Mouse (Mus musculus) neural tube, embryonic 13.5 days (tissue): ENCODE measurements around the gene Adgrl3. TPM values are rescaled to one million over a fixed set of nuclear protein-coding genes. Genes with fewer than 3 reads are reported as not detected.

ENCODE experiments used
- ATAC-seq: fragments of 200-750 bp; cut with Nextera tagmentation; 2 replicates; pipeline ENCODE4 v1.8.0; 2017; ENCODE audit warnings: low read depth, mild to moderate bottlenecking, moderate TSS enrichment, moderate library complexity
- H3K27ac ChIP-seq: fragments of 300-500 bp; sonication (generic); replicated peaks from 2 replicates; pipeline ENCODE4 v1.5.1; 2015; ENCODE audit warnings: moderate library complexity, mild to moderate bottlenecking, inconsistent platforms
- H3K27me3 ChIP-seq: fragments of 300-500 bp; sonication (generic); 2 replicates; pipeline ENCODE4 v1.6.1; 2015; ENCODE audit warnings: mild to moderate bottlenecking, inconsistent platforms
- H3K36me3 ChIP-seq: fragments of 300-500 bp; sonication (generic); 2 replicates; pipeline ENCODE4 v1.6.1; 2015; ENCODE audit warnings: mild to moderate bottlenecking, inconsistent platforms
- H3K4me1 ChIP-seq: fragments of 300-500 bp; sonication (generic); replicated peaks from 2 replicates; pipeline ENCODE4 v1.6.1; 2015; ENCODE audit warnings: inconsistent platforms
- H3K4me2 ChIP-seq: fragments of 300-500 bp; sonication (generic); 2 replicates; pipeline ENCODE4 v1.6.1; 2015; ENCODE audit warnings: inconsistent platforms, mild to moderate bottlenecking, moderate library complexity
- H3K4me3 ChIP-seq: fragments of 300-500 bp; sonication (generic); 2 replicates; pipeline ENCODE4 v1.5.1; 2015; ENCODE audit warnings: mild to moderate bottlenecking, inconsistent platforms
- H3K9ac ChIP-seq: fragments of 300-500 bp; sonication (generic); 2 replicates; pipeline ENCODE4 v1.6.1; 2015; ENCODE audit warnings: moderate library complexity, mild to moderate bottlenecking, inconsistent platforms
- H3K9me3 ChIP-seq: fragments of 300-500 bp; sonication (generic); 2 replicates; pipeline ENCODE4 v1.6.1; 2016; ENCODE audit warnings: inconsistent platforms
- WGBS: fragments of 180-500 bp; shearing (Covaris S2); methylation state at CpG from one replicate; pipeline ENCODE4 v1.1.7; 2015; 5-methylcytosine and 5-hydroxymethylcytosine counted together
- polyA plus RNA-seq: library from polyadenylated mRNA; unstranded; fragments of >200 nt; fragmentation: Nextera tagmentation; extraction: Ambion mirVana; gene quantifications from 2 replicates; pipeline ENCODE4 v1.2.1, GENCODE M21; 2015

Adgrl3 gene
- 47.4 and 53.6 TPM in 2 replicates for polyA plus RNA-seq

DNA sequence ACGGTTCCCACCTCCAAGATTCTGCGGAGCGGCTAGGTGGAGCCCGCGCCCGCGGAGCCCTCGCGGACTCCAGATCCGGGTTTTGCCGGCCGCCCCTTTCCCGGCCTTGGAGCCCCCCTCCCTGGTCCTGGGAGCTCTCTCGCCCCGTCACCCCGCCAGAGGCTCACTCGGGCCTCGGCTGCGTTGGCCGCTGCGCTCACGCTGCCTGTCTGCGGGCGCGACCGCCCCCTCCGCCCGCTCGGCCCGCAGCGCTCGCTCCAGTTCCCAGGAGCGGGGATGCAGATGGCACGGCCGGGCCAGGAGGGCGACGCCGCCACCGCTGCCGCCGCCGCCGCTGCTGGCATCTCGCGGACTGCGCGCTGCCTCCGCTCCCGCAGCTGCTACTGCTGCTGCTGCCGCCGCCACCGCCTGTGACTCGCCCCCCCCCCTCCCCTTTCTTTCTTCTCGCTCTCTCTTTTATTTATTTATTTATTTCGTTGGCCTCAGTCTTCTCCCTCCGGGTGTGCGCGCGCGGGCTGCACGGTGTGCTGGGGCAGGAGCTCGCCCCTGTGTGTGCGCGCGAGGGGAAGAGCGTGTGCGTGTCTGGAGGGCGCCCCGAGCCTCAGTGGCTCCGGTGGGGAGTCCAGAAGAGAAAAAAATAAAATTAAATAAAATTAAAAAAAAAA, at the start of gene Adgrl3:
Gene Adgrl3 (plus strand): TSS at position 549 of the 665 bp plus-strand sequence.
- H3K27ac ChIP-seq = peak within 1 kb of the TSS; percentile 99
- H3K4me3 ChIP-seq = peak within 1 kb of the TSS; percentile 86
- no peaks in the 10 kb centered on the region for H3K36me3 ChIP-seq
- under 1% methylated on average over 67 of the region's 70 CpGs for WGBS
- H3K9ac ChIP-seq = peak within 1 kb of the TSS; percentile 98
- H3K9me3 ChIP-seq = no peaks in the 10 kb centered on the region
- no peaks in the 10 kb centered on the region for H3K27me3 ChIP-seq
- H3K4me1 ChIP-seq = peaks cover 23% of the 10 kb centered on the region
- peak within 1 kb of the TSS; percentile 88 for H3K4me2 ChIP-seq
- ATAC-seq = peak; percentile 85

GRCm38 (mm10) chr5:81019166-81019565, 772 bp upstream of the Adgrl3 start:
- peak overlapping the region; percentile 98 for H3K9ac ChIP-seq
- H3K36me3 ChIP-seq = no peaks in the 10 kb centered on the region
- no peaks in the 10 kb centered on the region for H3K27me3 ChIP-seq
- H3K4me3 ChIP-seq = peak overlapping the region; percentile 86
- peaks cover 18% of the 10 kb centered on the region for H3K4me1 ChIP-seq
- peak overlapping the region; percentile 99 for H3K27ac ChIP-seq
- peak; percentile 36 for ATAC-seq
- H3K9me3 ChIP-seq = no peaks in the 10 kb centered on the region
- H3K4me2 ChIP-seq = peak overlapping the region; percentile 88
- 6% methylated on average over 3 of the region's 3 CpGs for WGBS

- peak overlapping the region; percentile 99 for H3K27ac ChIP-seq
- H3K4me3 ChIP-seq = peak overlapping the region; percentile 86
- peaks cover 31% of the 10 kb centered on the region for H3K4me1 ChIP-seq
- ATAC-seq = peak; percentile 47
- H3K36me3 ChIP-seq = no peaks in the 10 kb centered on the region
- H3K4me2 ChIP-seq = peak overlapping the region; percentile 88
- H3K9ac ChIP-seq = peak overlapping the region; percentile 98
- 0% methylated on average over 63 of the region's 67 CpGs for WGBS
- H3K27me3 ChIP-seq = no peaks in the 10 kb centered on the region
- no peaks in the 10 kb centered on the region for H3K9me3 ChIP-seq
These were observed 505 bp downstream of the Adgrl3 start for GRCm38 (mm10) chr5:81020281-81021005.

DNA sequence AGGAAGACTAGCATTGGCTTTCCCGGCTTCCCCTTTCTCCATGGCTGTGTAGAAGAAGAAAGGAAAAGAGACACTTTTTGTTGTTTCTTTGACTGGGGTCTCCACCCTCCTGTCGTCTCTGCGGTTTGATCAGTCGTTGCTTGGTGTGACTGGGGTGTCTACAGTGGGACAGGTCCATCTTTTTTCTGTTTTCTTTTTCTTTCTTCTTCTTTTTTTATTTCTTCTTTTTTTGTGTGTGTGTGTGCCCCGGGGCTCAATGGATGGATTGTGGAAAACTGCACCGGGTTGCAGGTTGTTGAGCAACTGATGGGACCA, 1.0 kb downstream of the Adgrl3 start:
- ATAC-seq = no peak
- peak overlapping the region; percentile 86 for H3K4me3 ChIP-seq
- peak overlapping the region; percentile 98 for H3K9ac ChIP-seq
- H3K27me3 ChIP-seq = no peaks in the 10 kb centered on the region
- H3K4me1 ChIP-seq = peaks cover 32% of the 10 kb centered on the region
- no peaks in the 10 kb centered on the region for H3K9me3 ChIP-seq
- H3K4me2 ChIP-seq = peak overlapping the region; percentile 88
- WGBS = 0% methylated on average over 6 of the region's 6 CpGs
- no peaks in the 10 kb centered on the region for H3K36me3 ChIP-seq
- H3K27ac ChIP-seq = peak overlapping the region; percentile 99

GRCm38 (mm10) chr5:81021331-81021863, 1.5 kb downstream of the Adgrl3 start:
- Histone ChIP-seq H3K4me1 (peaks cover 33% of the 10 kb centered on the region), H3K27ac (peak overlapping the region; percentile 99), H3K9me3 (no peaks in the 10 kb centered on the region), H3K9ac (peak overlapping the region; percentile 98), H3K4me2 (peak overlapping the region; percentile 88), H3K36me3 (no peaks in the 10 kb centered on the region), H3K4me3 (peak overlapping the region; percentile 86), H3K27me3 (no peaks in the 10 kb centered on the region)
- ATAC-seq = peak; percentile 10
- under 1% methylated on average over 39 of the region's 39 CpGs for WGBS

DNA sequence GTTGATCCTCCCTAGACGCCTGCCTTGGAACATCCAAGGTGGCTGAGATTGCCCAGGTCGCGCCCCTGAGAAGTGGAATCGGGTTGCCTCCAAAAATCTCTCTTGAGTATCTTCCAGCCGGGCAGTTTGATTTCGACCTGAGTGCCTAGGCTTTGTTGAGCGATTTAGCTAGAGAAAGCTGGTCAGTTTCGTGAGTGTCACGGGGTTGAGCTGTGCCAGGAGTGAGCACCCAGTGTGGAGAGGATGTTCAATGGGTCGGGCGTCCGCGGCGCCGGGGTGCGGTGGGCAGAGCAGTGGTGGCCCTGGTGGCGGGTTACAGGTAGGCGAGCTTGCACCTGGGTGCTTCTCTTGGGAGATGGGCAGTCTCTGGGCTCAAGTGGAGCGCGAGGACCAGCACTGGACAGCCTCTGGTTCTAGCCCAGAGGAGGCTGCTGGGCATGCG, 1.9 kb downstream of the Adgrl3 start:
- Histone ChIP-seq H3K36me3 (no peaks in the 10 kb centered on the region), H3K4me3 (peak overlapping the region; percentile 86), H3K4me1 (peaks cover 37% of the 10 kb centered on the region), H3K9ac (peak overlapping the region; percentile 98), H3K9me3 (no peaks in the 10 kb centered on the region), H3K27ac (peak overlapping the region; percentile 99), H3K4me2 (peak overlapping the region; percentile 88), H3K27me3 (no peaks in the 10 kb centered on the region)
- 0 out of 2 replicates have a peak, but pooled peaks have one; percentile 12 for ATAC-seq
- 2% methylated on average over 21 of the region's 21 CpGs for WGBS

DNA sequence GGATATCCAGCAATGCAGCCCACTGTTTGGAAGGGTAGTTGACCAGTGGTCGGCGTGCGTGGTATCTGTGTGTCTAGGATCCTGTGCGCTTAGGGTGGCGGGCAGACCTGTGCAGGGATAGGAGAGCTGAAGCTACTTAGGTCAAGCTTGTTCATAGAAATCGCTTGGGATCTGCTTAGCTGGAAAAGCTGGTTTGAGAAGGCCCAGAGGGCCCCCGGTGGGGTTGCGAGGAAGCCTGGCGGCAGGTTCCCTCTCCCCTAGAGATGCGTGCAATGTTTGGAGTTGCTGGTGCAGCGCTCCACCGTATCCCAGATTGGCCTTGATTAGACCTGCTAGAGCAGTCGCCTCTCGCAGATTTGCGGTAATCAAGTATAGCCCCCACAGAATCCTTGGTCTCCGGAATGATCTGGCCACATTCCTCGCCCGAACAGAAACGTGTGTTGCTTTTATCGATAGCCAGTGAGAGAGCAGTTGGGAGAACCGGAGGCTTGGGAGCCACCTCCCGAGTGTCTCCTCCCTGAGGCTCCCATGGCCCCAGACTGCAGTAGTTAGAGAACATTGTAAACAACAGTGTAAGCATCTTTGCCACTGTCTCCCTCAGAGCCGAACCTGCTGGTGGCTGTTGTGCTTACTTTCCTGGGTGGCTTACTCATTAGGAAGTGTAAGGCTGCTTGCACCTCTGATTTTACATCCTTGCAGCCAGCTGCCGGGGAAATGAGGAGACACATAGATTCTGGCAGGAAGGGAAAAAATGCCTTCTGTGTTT, 2.6 kb downstream of the Adgrl3 start:
- WGBS = 1% methylated on average over 24 of the region's 24 CpGs
- Histone ChIP-seq H3K27me3 (no peaks in the 10 kb centered on the region), H3K4me3 (peak overlapping the region; percentile 86), H3K9ac (peak overlapping the region; percentile 98), H3K36me3 (no peaks in the 10 kb centered on the region), H3K4me2 (peak overlapping the region; percentile 88), H3K4me1 (peaks cover 42% of the 10 kb centered on the region), H3K9me3 (no peaks in the 10 kb centered on the region), H3K27ac (peak overlapping the region; percentile 99)
- no peak for ATAC-seq

- H3K9me3 ChIP-seq = no peaks in the 10 kb centered on the region
- no peaks in the 10 kb centered on the region for H3K27me3 ChIP-seq
- ATAC-seq = no peak
- peak overlapping the region; percentile 58 for H3K9ac ChIP-seq
- H3K4me2 ChIP-seq = peak overlapping the region; percentile 88
- H3K36me3 ChIP-seq = no peaks in the 10 kb centered on the region
- H3K4me1 ChIP-seq = peaks cover 54% of the 10 kb centered on the region
- H3K4me3 ChIP-seq = peak overlapping the region; percentile 86
- no peak overlapping the region for H3K27ac ChIP-seq
- WGBS = 42% methylated on average over 17 of the region's 17 CpGs
These were observed 4.2 kb downstream of the Adgrl3 start for GRCm38 (mm10) chr5:81023923-81024715.

DNA sequence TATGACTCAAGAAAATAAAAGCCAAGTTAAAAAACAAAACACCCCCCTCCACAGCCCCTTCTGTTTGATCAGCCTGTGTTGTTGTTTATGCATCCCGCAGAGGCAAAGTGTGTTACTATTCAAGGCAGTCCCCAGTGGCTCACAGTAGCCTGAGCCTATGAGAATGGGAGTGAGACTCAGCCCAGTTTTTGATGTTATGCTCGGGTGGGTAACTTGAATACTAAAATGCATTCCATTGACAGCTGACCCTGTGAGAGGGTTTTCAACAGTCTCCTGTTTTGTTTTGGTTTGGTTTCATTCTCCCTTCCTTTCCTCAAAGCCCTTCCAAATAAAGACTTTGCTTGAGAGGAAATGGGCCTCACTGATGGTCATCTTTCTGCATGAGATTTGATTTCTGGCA, 8.9 kb downstream of the Adgrl3 start:
- Histone ChIP-seq H3K4me2 (no peak overlapping the region), H3K9me3 (no peaks in the 10 kb centered on the region), H3K27me3 (no peaks in the 10 kb centered on the region), H3K4me3 (no peak overlapping the region), H3K4me1 (peaks cover 56% of the 10 kb centered on the region), H3K36me3 (no peaks in the 10 kb centered on the region), H3K27ac (no peak overlapping the region), H3K9ac (no peak overlapping the region)
- peak; percentile 84 for ATAC-seq
- WGBS = 11% methylated on average over 2 of the region's 2 CpGs

GRCm38 (mm10) chr5:81037091-81037490, 17.2 kb downstream of the Adgrl3 start:
- no peak overlapping the region for H3K27ac ChIP-seq
- no peak overlapping the region for H3K4me2 ChIP-seq
- ATAC-seq = no peak
- H3K4me3 ChIP-seq = no peak overlapping the region
- H3K9me3 ChIP-seq = no peaks in the 10 kb centered on the region
- no peaks in the 10 kb centered on the region for H3K27me3 ChIP-seq
- H3K4me1 ChIP-seq = peaks cover 10% of the 10 kb centered on the region
- H3K9ac ChIP-seq = no peak overlapping the region
- H3K36me3 ChIP-seq = no peaks in the 10 kb centered on the region

DNA sequence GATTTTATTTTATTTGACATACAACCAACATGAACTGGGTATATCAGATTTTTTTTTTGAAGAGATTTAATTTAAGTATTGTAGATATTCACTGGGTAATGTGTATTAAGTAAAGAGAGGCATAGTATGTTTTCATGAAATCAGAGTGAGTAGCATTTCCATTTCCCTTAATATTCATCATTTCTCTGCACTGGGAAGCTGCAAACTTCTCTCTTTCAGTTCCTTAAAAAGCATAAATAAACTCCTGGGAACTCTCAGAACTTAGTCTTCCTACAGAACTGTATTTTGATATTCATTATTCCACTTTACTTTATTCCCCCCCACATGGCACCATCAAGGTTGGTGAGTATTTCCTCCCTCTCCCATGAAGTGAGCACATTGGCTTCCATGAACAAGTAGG, 23.9 kb downstream of the Adgrl3 start:
- H3K27me3 ChIP-seq = no peaks in the 10 kb centered on the region
- H3K36me3 ChIP-seq = no peaks in the 10 kb centered on the region
- H3K4me2 ChIP-seq = no peak overlapping the region
- H3K4me1 ChIP-seq = peaks cover 7% of the 10 kb centered on the region
- no peak for ATAC-seq
- no peaks in the 10 kb centered on the region for H3K9me3 ChIP-seq
- no peak overlapping the region for H3K4me3 ChIP-seq
- H3K27ac ChIP-seq = no peak overlapping the region
- no peak overlapping the region for H3K9ac ChIP-seq
